Mouse (Mus musculus): ENCODE results near the gene Arhgef26.

DNA sequence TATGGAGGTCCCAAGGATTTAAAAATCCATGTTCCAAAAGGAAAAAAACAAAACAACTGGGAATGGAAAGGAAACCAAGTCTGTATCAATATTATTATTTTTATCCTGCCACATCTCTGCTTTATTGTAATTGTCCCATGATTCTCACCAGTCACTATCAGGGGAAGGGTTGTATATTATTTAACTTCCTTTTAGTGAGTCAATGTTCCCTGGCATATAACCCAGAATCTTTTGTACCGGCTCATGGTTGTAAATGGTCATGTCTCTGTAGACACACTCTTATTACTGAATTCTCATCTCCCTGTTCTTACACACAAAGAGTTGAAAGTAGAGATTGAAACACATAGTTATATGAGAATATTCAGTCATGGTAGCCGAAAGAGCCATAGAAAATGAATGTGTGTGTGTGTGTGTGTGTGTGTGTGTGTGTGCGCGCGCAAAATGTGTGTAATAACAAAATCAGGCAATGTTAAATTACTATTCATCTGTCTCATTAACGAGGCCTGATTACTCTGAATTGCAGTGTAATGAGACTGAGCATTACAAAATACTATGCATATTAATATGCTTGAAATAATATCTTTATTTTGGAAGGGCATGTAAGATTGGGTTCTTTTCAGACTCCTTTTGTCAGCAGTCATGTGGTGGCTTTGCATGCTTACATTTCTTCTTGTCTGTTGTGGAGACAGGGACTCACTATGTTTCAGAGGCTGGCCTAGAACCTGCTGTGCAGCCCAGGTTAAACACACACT lies 80.4 kb downstream of the Arhgef26 start:
- TF ChIP-seq CTCF (IDR thresholded peaks at IDR 0.05; ENCODE audit: low read depth, low read length) (no peak), TAL1 (conservative IDR thresholded peaks at IDR 0.05; ENCODE audit: low read depth, low read length) (no peak), GATA1 (IDR thresholded peaks at IDR 0.05; ENCODE audit: borderline replicate concordance, low read length) (no peak)

Measured in G1E (cell line).